Mouse (Mus musculus) liver, embryonic 14.5 days (tissue): Measurements from ENCODE around the gene Cables2.
"Not testable (repeated sequence)": the region's sequence is repeated elsewhere in the genome, so short reads cannot be mapped to it uniquely, and the experiment has no call there.

Source experiments
- CTCF ChIP-seq: IDR thresholded peaks from 2 replicates; pipeline ENCODE4 v1.5.1; 2016; ENCODE audit warnings: antibody characterized with exemption, low read depth, control low read depth
- EP300 ChIP-seq: IDR thresholded peaks from 2 replicates; pipeline ENCODE4 v1.6.1; 2016; ENCODE audit warnings: antibody characterized with exemption, low read depth

DNA sequence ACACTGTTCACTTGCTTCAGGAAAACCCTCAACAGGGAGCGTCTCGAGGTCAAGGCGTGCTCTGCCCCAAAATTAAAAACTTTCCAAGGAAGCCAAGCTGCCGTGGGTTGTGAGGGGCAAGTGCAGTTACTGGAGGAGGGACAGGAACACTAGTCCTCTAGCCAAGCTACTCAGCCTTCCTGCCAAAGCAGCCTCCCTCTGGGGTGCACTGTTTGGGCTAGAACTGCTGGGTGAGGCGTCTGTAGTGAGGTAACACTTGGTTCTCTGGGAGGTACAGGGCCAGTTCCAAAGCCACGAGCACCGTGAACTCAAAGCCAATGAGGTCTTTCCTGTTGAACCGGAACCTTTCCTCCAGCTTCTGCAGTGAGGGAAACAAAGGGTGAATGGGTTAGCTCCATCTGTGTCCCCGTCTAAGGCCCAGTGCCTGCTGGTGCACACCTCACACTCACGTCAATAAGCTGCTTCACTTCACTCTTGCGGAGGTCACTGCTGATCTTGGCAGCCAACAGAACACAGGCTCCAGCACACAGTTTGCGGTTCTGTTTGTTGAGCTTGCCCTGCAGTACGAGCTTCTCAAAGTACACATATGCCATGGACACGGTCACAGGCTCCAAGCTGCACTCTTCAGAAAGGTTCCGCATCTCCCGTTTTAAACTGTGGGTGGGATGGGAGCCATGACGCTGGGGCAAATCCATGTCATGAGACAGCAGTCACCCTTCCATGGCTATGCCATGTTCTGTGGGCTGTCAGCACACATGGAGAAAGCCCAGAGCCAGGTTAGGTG, 13.3 kb downstream of the Cables2 start:
- not testable (repeated sequence) for TF ChIP-seq EP300, CTCF
